Mouse (Mus musculus): ENCODE results near the gene Mindy4b-ps.

DNA sequence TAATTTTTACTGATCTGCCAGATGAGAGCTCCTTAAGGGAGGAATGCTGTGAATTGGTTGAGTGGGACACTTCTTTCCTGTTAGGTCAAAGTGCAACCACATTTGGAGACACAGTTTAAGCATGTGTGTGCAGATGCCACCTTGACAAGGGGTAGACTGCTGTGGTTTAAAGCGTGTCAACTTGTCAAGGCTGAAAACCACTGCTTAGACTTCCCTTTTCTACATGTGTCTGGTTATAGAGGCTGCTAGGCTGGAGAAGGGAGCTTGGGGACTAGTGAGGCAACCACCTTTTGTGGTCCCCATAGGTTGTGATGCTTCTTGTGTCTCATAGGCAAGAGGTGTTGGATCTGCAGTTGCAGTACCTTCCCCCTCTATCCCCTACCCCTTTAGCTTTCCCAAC is 74.2 kb downstream of the Mindy4b-ps start:
- TF ChIP-seq CTCF (IDR thresholded peaks at IDR 0.05; ENCODE audit: extremely low read depth, insufficient read depth, insufficient read length, insufficient replicate concordance) (no peak), POLR2A (IDR thresholded peaks at IDR 0.05; ENCODE audit: low read depth, low read length) (no peak)
